Mouse (Mus musculus) ES-E14 (cell line): Measurements from ENCODE around the gene Med13l. TPM values are rescaled to one million over a fixed set of nuclear protein-coding genes. Genes with fewer than 3 reads are reported as not detected.

Experiments
- DNase-seq: peaks from one replicate; pipeline ENCODE4 v3.0.0-alpha.2; 2013; ENCODE audit warnings: low read depth, low spot score
- H3K27ac ChIP-seq: 2 replicates; pipeline ENCODE4 v1.5.1; 2012; ENCODE audit warnings: low read depth, mild to moderate bottlenecking, low read length, moderate library complexity, mixed read lengths; ENCODE audit not compliant: poor library complexity, insufficient read depth, severe bottlenecking
- H3K36me3 ChIP-seq: 2 replicates; pipeline ENCODE4 v1.6.1; 2012; ENCODE audit warnings: mild to moderate bottlenecking, low read length, moderate library complexity, mixed read lengths; ENCODE audit not compliant: control insufficient read depth, poor library complexity, insufficient read depth, severe bottlenecking
- H3K4me1 ChIP-seq, 2 experiments: fragments of 150-350 bp in 1 of 2; sonication (generic) in 1 of 2; 2 replicates each; pipeline ENCODE4 v1.6.1; 2012; ENCODE audit warnings: low read length in 2 of 2, mild to moderate bottlenecking in 1 of 2, mixed read lengths in 1 of 2; ENCODE audit not compliant: control insufficient read depth in 2 of 2, insufficient read depth in 2 of 2, poor library complexity in 1 of 2
- H3K4me3 ChIP-seq, 2 experiments: fragments of 150-350 bp in 1 of 2; sonication (generic) in 1 of 2; 2 replicates each; pipeline ENCODE4 v1.5.1; 2012; ENCODE audit warnings: low read length in 2 of 2, low read depth in 1 of 2, mild to moderate bottlenecking in 1 of 2, mixed read lengths in 1 of 2; ENCODE audit not compliant: insufficient read depth in 1 of 2, poor library complexity in 1 of 2, severe bottlenecking in 1 of 2
- H3K9ac ChIP-seq: 2 replicates; pipeline ENCODE4 v1.6.1; 2012; ENCODE audit warnings: low read depth, mild to moderate bottlenecking, low read length, mixed read lengths; ENCODE audit not compliant: poor library complexity, insufficient read depth, severe bottlenecking
- H3K9me3 ChIP-seq: fragments of 150-350 bp; sonication (generic); 2 replicates; pipeline ENCODE4 v1.6.1; 2012; ENCODE audit warnings: low read depth, mild to moderate bottlenecking, low read length; ENCODE audit not compliant: control insufficient read depth, insufficient read depth
- CHD2 ChIP-seq: IDR thresholded peaks from 2 replicates; pipeline ENCODE4 v1.6.1; 2014; ENCODE audit warnings: mild to moderate bottlenecking, low read depth, low read length, inconsistent platforms
- HCFC1 ChIP-seq: IDR thresholded peaks from 2 replicates; pipeline ENCODE4 v1.6.1; 2012; ENCODE audit warnings: low read length, inconsistent platforms, borderline replicate concordance; ENCODE audit not compliant: insufficient read depth
- MAFK ChIP-seq: IDR thresholded peaks from 2 replicates; pipeline ENCODE4 v1.6.1; 2014; ENCODE audit warnings: mild to moderate bottlenecking, low read depth, low read length, inconsistent platforms; ENCODE audit not compliant: insufficient read depth
- ZC3H11A ChIP-seq: IDR thresholded peaks from 2 replicates; pipeline ENCODE4 v1.6.1; 2012; ENCODE audit warnings: low read depth, mild to moderate bottlenecking, inconsistent platforms, low read length, borderline replicate concordance
- ZNF384 ChIP-seq: IDR thresholded peaks from 2 replicates; pipeline ENCODE4 v1.6.1; 2012; ENCODE audit warnings: low read depth, low read length, inconsistent platforms
- in situ Hi-C, 2 experiments: fragments of 600-800 bp; cut with MboI; formaldehyde crosslinking; loops; one replicate each; pipeline ENCODE4 v1.15.1; 2025; ENCODE audit warnings: low sequenced_read_pairs in 2 of 2, inconsistent platforms in 1 of 2; ENCODE audit not compliant: unreplicated experiment in 2 of 2
- total RNA-seq: library from RNA; depleted of rRNA; stranded (reverse); fragments of 300-350 nt; gene quantifications from 2 replicates; pipeline ENCODE4 v1.2.3, GENCODE M21; 2012

Med13l gene
- total RNA-seq, 1 experiment: 52.4 TPM

GRCm38 (mm10) chr5:118638534-118639109 lies 78.1 kb downstream of the Med13l start:
- in situ Hi-C loops: no loop called here
- TF ChIP-seq CHD2 (no peak), MAFK (no peak)
- Histone ChIP-seq H3K4me1 (peaks cover 6 to 28% of the 10 kb centered on the region in 2 experiments; a peak in 3 of 4 replicates), H3K27ac (no peak overlapping the region), H3K9me3 (no peaks in the 10 kb centered on the region), H3K9ac (no peak overlapping the region), H3K36me3 (peaks cover 5% of the 10 kb centered on the region; the same call in 1 of the 2 replicates), H3K4me3 (no peak overlapping the region)
- DNase-seq: no peak

GRCm38 (mm10) chr5:118639117-118639707 lies 78.7 kb downstream of the Med13l start:
- H3K4me1 ChIP-seq: peaks cover 7 to 30% of the 10 kb centered on the region in 2 experiments; a peak in 3 of 4 replicates
- in situ Hi-C loops: no loop called here
- no peak overlapping the region for H3K27ac ChIP-seq
- no peak overlapping the region for H3K4me3 ChIP-seq
- H3K9me3 ChIP-seq: no peaks in the 10 kb centered on the region
- H3K36me3 ChIP-seq: peaks cover 5% of the 10 kb centered on the region; the same call in 1 of the 2 replicates
- H3K9ac ChIP-seq: no peak overlapping the region
- TF ChIP-seq MAFK: no peak
- no peak for TF ChIP-seq ZC3H11A
- TF ChIP-seq CHD2: no peak
- TF ChIP-seq HCFC1: no peak
- no peak for TF ChIP-seq ZNF384
- DNase-seq: no peak

- H3K9ac ChIP-seq: no peak overlapping the region
- H3K9me3 ChIP-seq: no peaks in the 10 kb centered on the region
- DNase-seq: no peak
- in situ Hi-C loops: no loop called here
- peaks cover 12 to 35% of the 10 kb centered on the region in 2 experiments for H3K4me1 ChIP-seq
- no peak overlapping the region for H3K4me3 ChIP-seq
- no peak overlapping the region; the same call in 1 of the 2 replicates for H3K27ac ChIP-seq
- no peak for TF ChIP-seq MAFK
- TF ChIP-seq ZNF384: no peak
- no peak for TF ChIP-seq ZC3H11A
- TF ChIP-seq HCFC1: no peak
- no peak for TF ChIP-seq CHD2
- H3K36me3 ChIP-seq: peaks cover 2% of the 10 kb centered on the region; the same call in 1 of the 2 replicates
Observed at GRCm38 (mm10) chr5:118644041-118644440, 83.6 kb downstream of the Med13l start.

- Histone ChIP-seq H3K36me3 (peaks cover 3% of the 10 kb centered on the region; the same call in 1 of the 2 replicates), H3K4me1 (peaks cover 12 to 35% of the 10 kb centered on the region in 2 experiments), H3K4me3 (no peak overlapping the region), H3K9me3 (no peaks in the 10 kb centered on the region), H3K9ac (no peak overlapping the region), H3K27ac (no peak overlapping the region)
- in situ Hi-C loops: no loop called here
- TF ChIP-seq ZC3H11A: no peak
- no peak for TF ChIP-seq ZNF384
- no peak for TF ChIP-seq HCFC1
- no peak for TF ChIP-seq MAFK
- no peak for TF ChIP-seq CHD2
- no peak for DNase-seq
Observed at GRCm38 (mm10) chr5:118644511-118644910, 84.0 kb downstream of the Med13l start.
